Mouse (Mus musculus): ENCODE measurements around the gene Fam171a1. TPM values are rescaled to one million over a fixed set of nuclear protein-coding genes. Genes with fewer than 3 reads are reported as not detected.
"Not testable (repeated sequence)": the region's sequence is repeated elsewhere in the genome, so short reads cannot be mapped to it uniquely, and the experiment has no call there.

Fam171a1 gene
- 2.7 and 3.9 TPM in 2 replicates for polyA plus RNA-seq (2015; fragmentation: Nextera tagmentation; extraction: Ambion mirVana)

- Histone ChIP-seq H3K27ac (no peak within 1 kb of the TSS), H3K9me3 (replicated peaks) (no peaks in the 10 kb centered on the region), H3K4me3 (replicated peaks) (no peak within 1 kb of the TSS), H3K27me3 (peaks cover 16% of the 10 kb centered on the region), H3K9ac (no peak within 1 kb of the TSS), H3K4me1 (replicated peaks) (no peaks in the 10 kb centered on the region), H3K36me3 (no peaks in the 10 kb centered on the region), H3K4me2 (no peak within 1 kb of the TSS)
- DNase-seq: no peak
- 60% methylated on average over 4 of the region's 4 CpGs for WGBS (ENCODE audit: insufficient replicate concordance)
- ATAC-seq (ENCODE audit: low read depth): no peak
Measured at GRCm38 (mm10) chr2:3113866-3114265, at the start of gene Fam171a1. Gene Fam171a1, plus strand, starts transcription at chr2:3114224.

GRCm38 (mm10) chr2:3069140-3069539 is 44.9 kb upstream of the Fam171a1 start:
- Histone ChIP-seq H3K36me3 (no peaks in the 10 kb centered on the region), H3K27ac (no peak overlapping the region), H3K27me3 (no peaks in the 10 kb centered on the region), H3K4me3 (replicated peaks) (no peak overlapping the region), H3K9me3 (replicated peaks) (no peaks in the 10 kb centered on the region), H3K4me2 (no peak overlapping the region), H3K4me1 (replicated peaks) (no peaks in the 10 kb centered on the region), H3K9ac (no peak overlapping the region)
- DNase-seq (no peak), ATAC-seq (ENCODE audit: low read depth) (no peak)
- 68% methylated on average over 1 of the region's 1 CpGs for WGBS (ENCODE audit: insufficient replicate concordance)

DNA sequence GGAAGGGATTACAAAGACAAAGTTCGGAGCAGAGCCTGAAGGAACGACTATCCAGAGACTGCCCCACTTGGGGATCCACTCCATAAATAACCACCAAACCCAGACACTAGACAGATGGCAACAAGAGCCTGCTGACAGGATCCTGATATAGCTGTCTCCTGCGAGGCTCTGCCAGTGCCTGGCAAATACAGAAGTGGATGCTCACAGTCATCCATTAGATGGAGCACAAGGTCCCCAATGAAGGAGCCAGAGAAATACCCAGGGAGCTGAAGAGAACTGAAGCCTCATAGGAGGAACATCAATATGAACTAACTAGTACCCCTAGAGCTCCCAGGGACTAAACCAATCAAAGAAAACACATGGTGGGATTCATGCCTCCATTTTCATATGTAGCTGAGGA is 25.7 kb upstream of the Fam171a1 start:
- H3K27ac ChIP-seq; H3K4me1 ChIP-seq (replicated peaks); H3K27me3 ChIP-seq; H3K9ac ChIP-seq; H3K4me3 ChIP-seq (replicated peaks); H3K36me3 ChIP-seq; DNase-seq; H3K9me3 ChIP-seq (replicated peaks); ATAC-seq (ENCODE audit: low read depth); H3K4me2 ChIP-seq: not testable (repeated sequence)
- WGBS (ENCODE audit: insufficient replicate concordance): 56% methylated on average over 3 of the region's 3 CpGs

DNA sequence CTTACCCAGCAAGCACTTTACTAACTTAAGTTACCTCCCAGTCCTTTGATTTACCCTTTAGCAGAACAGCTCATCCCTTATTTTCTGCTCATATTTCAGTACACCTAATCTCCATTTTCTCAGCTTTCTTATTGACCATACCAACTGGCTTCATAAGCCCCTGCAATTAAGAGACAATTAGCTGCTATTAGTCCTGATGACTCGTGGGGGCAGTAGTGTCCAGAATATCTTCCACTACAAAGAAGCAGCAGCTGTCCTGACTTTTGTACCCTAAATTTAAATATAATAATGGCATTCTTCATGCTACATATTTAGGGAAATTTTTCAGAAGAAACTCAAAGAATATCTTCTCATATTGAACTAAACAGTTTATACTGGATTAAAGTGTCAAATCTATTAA is 24.8 kb upstream of the Fam171a1 start:
- H3K9ac ChIP-seq: no peak overlapping the region
- H3K27ac ChIP-seq: no peak overlapping the region
- DNase-seq (no peak), ATAC-seq (ENCODE audit: low read depth) (no peak)
- WGBS (ENCODE audit: insufficient replicate concordance): 5% methylated on average over 1 of the region's 1 CpGs
- no peaks in the 10 kb centered on the region for H3K27me3 ChIP-seq
- H3K4me2 ChIP-seq: no peak overlapping the region
- no peaks in the 10 kb centered on the region for H3K36me3 ChIP-seq
- no peaks in the 10 kb centered on the region for H3K4me1 ChIP-seq (replicated peaks)
- no peak overlapping the region for H3K4me3 ChIP-seq (replicated peaks)
- H3K9me3 ChIP-seq (replicated peaks): no peaks in the 10 kb centered on the region

DNA sequence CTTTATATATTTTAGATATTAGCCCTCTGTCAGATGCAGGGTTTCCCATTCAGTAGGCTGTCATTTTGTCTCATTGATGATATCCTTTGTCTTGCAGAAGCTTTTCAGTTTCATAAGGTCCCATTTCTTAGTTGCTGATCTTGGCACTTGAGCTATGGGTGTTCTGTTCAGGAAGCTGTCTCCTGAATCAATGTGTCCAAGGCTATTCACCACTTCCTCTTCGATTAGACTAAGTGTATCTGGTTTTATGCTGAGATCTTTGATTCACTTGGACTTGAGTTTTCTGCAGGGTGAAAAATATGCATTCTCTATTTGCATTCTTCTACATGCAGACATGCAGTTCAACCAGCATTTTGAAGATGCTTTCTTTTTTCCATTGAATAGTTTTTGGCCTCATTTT is 17.9 kb upstream of the Fam171a1 start:
- 35% methylated on average over 1 of the region's 1 CpGs for WGBS (ENCODE audit: insufficient replicate concordance)
- Histone ChIP-seq H3K27ac (no peak overlapping the region), H3K36me3 (no peaks in the 10 kb centered on the region), H3K4me1 (replicated peaks) (no peaks in the 10 kb centered on the region), H3K9ac (no peak overlapping the region), H3K27me3 (no peaks in the 10 kb centered on the region), H3K4me2 (no peak overlapping the region), H3K9me3 (replicated peaks) (no peaks in the 10 kb centered on the region), H3K4me3 (replicated peaks) (no peak overlapping the region)
- no peak for ATAC-seq (ENCODE audit: low read depth)
- DNase-seq: no peak

- no peak overlapping the region for H3K4me3 ChIP-seq (replicated peaks)
- no peaks in the 10 kb centered on the region for H3K27me3 ChIP-seq
- 58% methylated on average over 4 of the region's 4 CpGs for WGBS (ENCODE audit: insufficient replicate concordance)
- H3K4me2 ChIP-seq: no peak overlapping the region
- H3K36me3 ChIP-seq: no peaks in the 10 kb centered on the region
- H3K9ac ChIP-seq: no peak overlapping the region
- H3K9me3 ChIP-seq (replicated peaks): no peaks in the 10 kb centered on the region
- ATAC-seq (ENCODE audit: low read depth): no peak
- DNase-seq: no peak
- no peaks in the 10 kb centered on the region for H3K4me1 ChIP-seq (replicated peaks)
- no peak overlapping the region for H3K27ac ChIP-seq
Measured at GRCm38 (mm10) chr2:3099971-3100370, 14.1 kb upstream of the Fam171a1 start.

GRCm38 (mm10) chr2:3101292-3101957 is 12.6 kb upstream of the Fam171a1 start:
- ATAC-seq (ENCODE audit: low read depth): no peak
- no peak for DNase-seq
- Histone ChIP-seq H3K27ac (no peak overlapping the region), H3K4me2 (no peak overlapping the region), H3K9ac (no peak overlapping the region), H3K27me3 (no peaks in the 10 kb centered on the region), H3K36me3 (no peaks in the 10 kb centered on the region), H3K9me3 (replicated peaks) (no peaks in the 10 kb centered on the region), H3K4me1 (replicated peaks) (no peaks in the 10 kb centered on the region), H3K4me3 (replicated peaks) (no peak overlapping the region)
- 68% methylated on average over 2 of the region's 2 CpGs for WGBS (ENCODE audit: insufficient replicate concordance)

GRCm38 (mm10) chr2:3102360-3102759 is 11.7 kb upstream of the Fam171a1 start:
- Histone ChIP-seq H3K4me1 (replicated peaks) (no peaks in the 10 kb centered on the region), H3K4me3 (replicated peaks) (no peak overlapping the region), H3K36me3 (no peaks in the 10 kb centered on the region), H3K4me2 (no peak overlapping the region), H3K9ac (no peak overlapping the region), H3K9me3 (replicated peaks) (no peaks in the 10 kb centered on the region), H3K27me3 (no peaks in the 10 kb centered on the region), H3K27ac (no peak overlapping the region)
- ATAC-seq (ENCODE audit: low read depth) (no peak), DNase-seq (peak; percentile 3)
- 10% methylated on average over 3 of the region's 3 CpGs for WGBS (ENCODE audit: insufficient replicate concordance)

DNA sequence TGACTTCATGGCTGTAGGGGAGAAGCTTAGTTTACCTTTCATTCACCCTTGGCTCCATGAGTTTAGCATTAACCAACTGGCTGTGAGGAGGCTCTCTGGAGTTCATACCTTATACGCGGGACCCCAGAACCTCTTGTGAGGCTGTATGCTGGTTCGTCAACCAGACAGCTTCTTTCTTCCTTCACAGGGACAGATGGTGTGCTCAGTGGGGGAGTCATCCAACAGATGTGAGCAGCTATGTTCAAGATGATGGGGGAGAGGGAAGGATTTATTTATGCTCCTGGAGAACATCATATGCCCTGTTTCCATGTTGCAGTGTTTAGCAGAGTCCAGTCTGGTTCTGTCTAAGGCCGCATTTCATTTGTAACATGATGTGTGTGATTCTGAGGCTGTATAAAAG is 6.6 kb upstream of the Fam171a1 start:
- ATAC-seq (ENCODE audit: low read depth) (no peak), DNase-seq (no peak)
- Histone ChIP-seq H3K27me3 (no peaks in the 10 kb centered on the region), H3K27ac (no peak overlapping the region), H3K4me2 (no peak overlapping the region), H3K36me3 (no peaks in the 10 kb centered on the region), H3K4me3 (replicated peaks) (no peak overlapping the region), H3K9ac (no peak overlapping the region), H3K9me3 (replicated peaks) (no peaks in the 10 kb centered on the region), H3K4me1 (replicated peaks) (no peaks in the 10 kb centered on the region)
- 79% methylated on average over 4 of the region's 4 CpGs for WGBS (ENCODE audit: insufficient replicate concordance)

GRCm38 (mm10) chr2:3108431-3108830 is 5.6 kb upstream of the Fam171a1 start:
- Histone ChIP-seq H3K4me2 (no peak overlapping the region), H3K27me3 (no peaks in the 10 kb centered on the region), H3K4me1 (replicated peaks) (no peaks in the 10 kb centered on the region), H3K36me3 (no peaks in the 10 kb centered on the region), H3K9ac (no peak overlapping the region), H3K4me3 (replicated peaks) (no peak overlapping the region), H3K9me3 (replicated peaks) (no peaks in the 10 kb centered on the region), H3K27ac (no peak overlapping the region)
- no peak for ATAC-seq (ENCODE audit: low read depth)
- 62% methylated on average over 3 of the region's 3 CpGs for WGBS (ENCODE audit: insufficient replicate concordance)
- no peak for DNase-seq

GRCm38 (mm10) chr2:3108834-3109233 is 5.2 kb upstream of the Fam171a1 start:
- 47% methylated on average over 1 of the region's 1 CpGs for WGBS (ENCODE audit: insufficient replicate concordance)
- H3K27ac ChIP-seq: no peak overlapping the region
- no peaks in the 10 kb centered on the region for H3K27me3 ChIP-seq
- H3K4me1 ChIP-seq (replicated peaks): no peaks in the 10 kb centered on the region
- no peak overlapping the region for H3K9ac ChIP-seq
- H3K9me3 ChIP-seq (replicated peaks): no peaks in the 10 kb centered on the region
- H3K36me3 ChIP-seq: no peaks in the 10 kb centered on the region
- no peak for ATAC-seq (ENCODE audit: low read depth)
- no peak overlapping the region for H3K4me2 ChIP-seq
- DNase-seq: no peak
- no peak overlapping the region for H3K4me3 ChIP-seq (replicated peaks)

GRCm38 (mm10) chr2:3117855-3118202 is 3.8 kb downstream of the Fam171a1 start:
- no peaks in the 10 kb centered on the region for H3K4me1 ChIP-seq (replicated peaks)
- H3K4me3 ChIP-seq (replicated peaks): peak overlapping the region; percentile 66
- WGBS (ENCODE audit: insufficient replicate concordance): 33% methylated on average over 2 of the region's 2 CpGs
- peaks cover 26% of the 10 kb centered on the region for H3K27me3 ChIP-seq
- H3K27ac ChIP-seq: no peak overlapping the region
- no peak overlapping the region for H3K9ac ChIP-seq
- H3K4me2 ChIP-seq: peak overlapping the region; percentile 74
- no peak for ATAC-seq (ENCODE audit: low read depth)
- H3K36me3 ChIP-seq: no peaks in the 10 kb centered on the region
- no peaks in the 10 kb centered on the region for H3K9me3 ChIP-seq (replicated peaks)
- DNase-seq: no peak
